Mouse (Mus musculus) kidney, adult 2 months (tissue): Measurements from ENCODE around the gene Myrfl.

Experiments used
- CTCF ChIP-seq: fragments of 200-500 bp; conservative IDR thresholded peaks from 2 replicates; pipeline ENCODE4 v1.5.1; 2011; ENCODE audit warnings: low read depth, mild to moderate bottlenecking, control low read depth, low read length, moderate library complexity, mixed read lengths; ENCODE audit not compliant: insufficient read depth, insufficient read length
- POLR2A ChIP-seq: fragments of 200-500 bp; IDR thresholded peaks from one replicate; pipeline ENCODE4 v1.6.1; 2011; ENCODE audit warnings: low read depth, low read length, control low read depth

GRCm38 (mm10) chr10:116768642-116769041 lies 128.1 kb downstream of the Myrfl start:
- TF ChIP-seq CTCF, result no peak
- no peak for TF ChIP-seq POLR2A
